Comparison of ENCODE assay signal across 9 mouse cellular contexts in the genomic region with DNA sequence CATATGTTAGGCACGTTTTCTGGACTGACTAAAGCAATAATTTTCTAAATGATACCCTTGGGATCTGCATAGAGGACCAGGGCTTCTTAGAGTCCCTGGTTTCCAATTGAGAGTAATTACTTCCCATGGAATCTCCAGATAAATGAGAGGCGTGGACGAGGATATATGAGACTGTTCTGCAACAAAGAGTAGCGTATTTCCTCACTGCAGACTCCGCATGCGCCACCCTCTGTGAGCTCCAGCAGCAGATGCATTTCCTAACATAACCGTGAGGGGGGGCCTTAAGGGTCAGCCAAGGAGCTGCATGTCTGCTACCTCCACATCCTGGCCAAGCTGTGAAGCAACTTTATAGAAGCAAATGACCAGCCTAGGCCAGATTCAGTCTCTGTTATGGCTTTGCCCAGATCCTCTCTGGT.
A peak's percentile ranks its signal among the peaks of the same experiment; 100 is the strongest.
DNase-seq lines count a peak whose midpoint lies in the region; ATAC-seq lines count a peak whose summit lies in the region.
"Had no signal": no experiment of that assay in that cellular context is flagged by ENCODE, and none has a peak within 500 bp of the region (broad histone marks: within the 10 kb centered on the region; RNA-seq: fewer than 3 reads in every experiment).

No protein-coding gene starts in this region.

- peak overlapping the region; percentile 25; the same call in 1 of the 2 replicates for H3K27ac ChIP-seq in forebrain, embryonic 13.5 days
- no peak overlapping the region for H3K27ac ChIP-seq in forebrain, embryonic 11.5 days (ENCODE audit: low read depth, low read length)
- H3K27ac ChIP-seq in hindbrain, embryonic 16.5 days (ENCODE audit: low read depth, low read length), result no peak overlapping the region
- H3K27ac ChIP-seq: left cerebral cortex, adult 2 months had no signal

- no peaks in the 10 kb centered on the region for H3K27me3 ChIP-seq in forebrain, embryonic 13.5 days
- H3K27me3 ChIP-seq in forebrain, embryonic 11.5 days (ENCODE audit: control insufficient read depth, insufficient read depth, low read length), result no peaks in the 10 kb centered on the region
- no peaks in the 10 kb centered on the region for H3K27me3 ChIP-seq in hindbrain, embryonic 16.5 days (replicated peaks; ENCODE audit: control insufficient read depth, insufficient read depth, low read length)

- no peaks in the 10 kb centered on the region; the same call in 1 of the 2 replicates for H3K36me3 ChIP-seq in forebrain, embryonic 13.5 days (ENCODE audit: poor library complexity, severe bottlenecking)
- H3K36me3 ChIP-seq in forebrain, embryonic 11.5 days (ENCODE audit: control insufficient read depth, insufficient read depth, low read length), result no peaks in the 10 kb centered on the region
- no peaks in the 10 kb centered on the region for H3K36me3 ChIP-seq in hindbrain, embryonic 16.5 days (ENCODE audit: control insufficient read depth, insufficient read depth, low read length)

- H3K9me3 ChIP-seq in forebrain, embryonic 13.5 days (replicated peaks), result no peaks in the 10 kb centered on the region
- no peaks in the 10 kb centered on the region for H3K9me3 ChIP-seq in forebrain, embryonic 11.5 days (ENCODE audit: control insufficient read depth, low read length)
- H3K9me3 ChIP-seq in hindbrain, embryonic 16.5 days (ENCODE audit: control insufficient read depth, low read length), result no peaks in the 10 kb centered on the region

- peak; percentile 70; the same call in 1 of the 2 replicates for ATAC-seq in forebrain, embryonic 13.5 days
- ATAC-seq in forebrain, embryonic 11.5 days (replicated peaks; ENCODE audit: low FRiP score), result no peak
- peak; percentile 52; the same call in 1 of the 2 replicates for ATAC-seq in hindbrain, embryonic 16.5 days

- DNase-seq in forebrain, embryonic 11.5 days (ENCODE audit: low spot score), result no peak
- DNase-seq in retina, embryonic 14.5 days (ENCODE audit: low spot score), result peak; percentile 16
- no peak for DNase-seq in retina, postnatal 1 day
- DNase-seq in thymus, postnatal 36 days, result no peak
- no peak for DNase-seq in spleen, adult 18-20 months
- no peak for DNase-seq in T-cell, adult 2 months (ENCODE audit: low spot score)

- H3K9ac ChIP-seq in forebrain, embryonic 13.5 days, result no peak overlapping the region
- H3K9ac ChIP-seq in forebrain, embryonic 11.5 days (ENCODE audit: low read length), result no peak overlapping the region
- no peak overlapping the region for H3K9ac ChIP-seq in hindbrain, embryonic 16.5 days (ENCODE audit: low read depth, low read length)

- 0 out of 2 replicates have a peak, but pooled peaks cover 4% of the 10 kb centered on the region for H3K4me1 ChIP-seq in forebrain, embryonic 13.5 days
- no peaks in the 10 kb centered on the region for H3K4me1 ChIP-seq in forebrain, embryonic 11.5 days (replicated peaks; ENCODE audit: control insufficient read depth, insufficient read depth, low read length)
- no peaks in the 10 kb centered on the region for H3K4me1 ChIP-seq in hindbrain, embryonic 16.5 days (ENCODE audit: control insufficient read depth, insufficient read depth, low read depth, low read length)

- WGBS in forebrain, embryonic 13.5 days, result 65% methylated on average over 7 of the region's 7 CpGs
- WGBS in forebrain, embryonic 11.5 days, result 72% methylated on average over 7 of the region's 7 CpGs
- 28% methylated on average over 7 of the region's 7 CpGs for WGBS in hindbrain, embryonic 16.5 days

- H3K4me3 ChIP-seq in forebrain, embryonic 13.5 days, result no peak overlapping the region
- no peak overlapping the region for H3K4me3 ChIP-seq in forebrain, embryonic 11.5 days (ENCODE audit: low read depth, low read length)
- no peak overlapping the region for H3K4me3 ChIP-seq in hindbrain, embryonic 16.5 days (ENCODE audit: low read length)
- H3K4me3 ChIP-seq: left cerebral cortex, adult 2 months had no signal

- no peak overlapping the region for H3K4me2 ChIP-seq in forebrain, embryonic 13.5 days
- H3K4me2 ChIP-seq in forebrain, embryonic 11.5 days (ENCODE audit: low read depth, low read length, severe bottlenecking), result no peak overlapping the region
- no peak overlapping the region for H3K4me2 ChIP-seq in hindbrain, embryonic 16.5 days (ENCODE audit: low read length)
